Mouse (Mus musculus): ENCODE measurements around the gene 1700001P01Rik.

DNA sequence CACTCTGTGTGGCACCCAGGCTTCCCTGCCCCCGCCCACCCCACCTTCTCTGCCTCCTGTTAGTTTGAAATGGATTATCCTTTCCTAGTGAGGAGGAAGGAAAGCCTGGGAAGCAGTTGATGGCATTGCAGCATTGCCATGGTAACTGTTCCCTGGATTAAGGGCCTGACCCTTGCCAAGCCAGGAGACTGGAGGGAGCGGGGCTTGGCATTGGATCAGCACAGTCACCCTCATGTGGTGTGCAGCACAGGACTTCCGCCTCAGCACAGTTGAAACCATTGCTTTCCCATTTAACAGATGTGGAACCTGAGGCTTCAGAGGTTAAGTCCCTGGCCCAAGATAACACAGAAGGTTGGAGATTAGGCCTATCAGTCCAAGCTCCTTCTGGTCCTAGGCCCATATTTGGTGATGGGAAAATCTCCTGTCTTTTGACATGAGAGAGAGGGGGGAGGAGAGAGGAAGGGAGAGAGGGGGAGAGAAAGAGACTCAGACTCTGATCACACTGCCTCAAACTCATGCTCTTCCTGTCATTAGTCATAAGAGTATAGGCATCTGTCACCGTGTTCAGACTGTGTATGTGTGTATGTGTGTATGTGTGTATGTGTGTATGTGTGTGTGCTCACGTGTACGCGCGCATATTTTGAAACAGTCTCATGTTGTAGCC, 45.8 kb upstream of the 1700001P01Rik start:
- TF ChIP-seq POLR2A (IDR thresholded peaks at IDR 0.05; ENCODE audit: borderline replicate concordance, extremely low read depth, low read depth, low read length) (no peak), CTCF (IDR thresholded peaks at IDR 0.05; ENCODE audit: insufficient read depth, low read length) (no peak)
